14 mouse cellular contexts compared by ENCODE assay signal in the genomic region with DNA sequence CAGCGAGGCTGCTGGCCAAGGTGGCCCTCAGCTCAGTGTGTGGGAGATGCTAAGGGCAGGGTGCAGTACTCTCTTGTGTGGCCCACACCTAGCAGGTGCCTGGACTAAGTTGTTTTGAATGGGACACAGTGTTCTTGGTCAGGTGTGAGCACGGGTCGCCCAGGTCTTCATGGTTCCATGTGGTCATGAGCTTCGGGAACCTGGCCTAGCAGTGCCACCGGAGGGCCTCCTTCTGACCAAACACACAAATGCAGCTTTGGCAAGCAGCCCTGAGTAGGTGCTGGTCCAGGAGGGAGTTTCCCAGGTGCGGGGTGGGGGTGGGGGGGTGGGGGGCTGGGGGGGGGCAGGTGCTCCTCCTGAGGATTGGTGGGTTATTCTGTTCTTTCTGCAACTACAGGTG.
DNase-seq lines count a peak whose midpoint lies in the region; ATAC-seq lines count a peak whose summit lies in the region.
"Had no signal": no experiment of that assay in that cellular context is flagged by ENCODE, and none has a peak within 500 bp of the region (broad histone marks: within the 10 kb centered on the region; RNA-seq: fewer than 3 reads in every experiment).

No protein-coding gene starts in this region.

- 90% methylated on average over 5 of the region's 6 CpGs for WGBS in kidney, embryonic 16.5 days
- 76% methylated on average over 5 of the region's 6 CpGs for WGBS in lung, embryonic 16.5 days
- 91% methylated on average over 6 of the region's 6 CpGs for WGBS in limb, embryonic 13.5 days

- peaks cover 40% of the 10 kb centered on the region for H3K4me1 ChIP-seq in kidney, embryonic 16.5 days (ENCODE audit: insufficient read depth, low read length)
- peaks cover 54% of the 10 kb centered on the region for H3K4me1 ChIP-seq in lung, embryonic 16.5 days (replicated peaks; ENCODE audit: control insufficient read depth, insufficient read depth, low read length)
- peaks cover 61% of the 10 kb centered on the region for H3K4me1 ChIP-seq in limb, embryonic 13.5 days

- H3K4me3 ChIP-seq in kidney, embryonic 16.5 days (ENCODE audit: low read length): no peak overlapping the region
- no peak overlapping the region for H3K4me3 ChIP-seq in lung, embryonic 16.5 days (ENCODE audit: low read length)
- no peak overlapping the region for H3K4me3 ChIP-seq in limb, embryonic 13.5 days
- H3K4me3 ChIP-seq: stomach, embryonic 15.5 days had no signal

- peak; percentile 36 for DNase-seq in kidney, adult 11 months
- no peak for DNase-seq in lung, postnatal 4 days
- no peak for DNase-seq in layer of hippocampus, postnatal 14 days (ENCODE audit: low spot score in 2 of 2)
- DNase-seq in ovary, postnatal 14 days (ENCODE audit: low spot score): no peak
- DNase-seq: gastrocnemius, postnatal 25 days; heart, postnatal 36 days; liver, postnatal 0 days; thymus, postnatal 36 days had no signal

- H3K27me3 ChIP-seq in kidney, embryonic 16.5 days (ENCODE audit: insufficient read depth, low read length): no peaks in the 10 kb centered on the region
- H3K27me3 ChIP-seq in lung, embryonic 16.5 days (ENCODE audit: control insufficient read depth, insufficient read depth, low read depth, low read length): no peaks in the 10 kb centered on the region
- no peaks in the 10 kb centered on the region for H3K27me3 ChIP-seq in limb, embryonic 13.5 days
- H3K27me3 ChIP-seq: stomach, embryonic 15.5 days had no signal

- no peak overlapping the region for H3K27ac ChIP-seq in kidney, embryonic 16.5 days (ENCODE audit: low read length)
- peak overlapping the region; percentile 95 for H3K27ac ChIP-seq in lung, embryonic 16.5 days (ENCODE audit: low read length)
- H3K27ac ChIP-seq in limb, embryonic 13.5 days: peak overlapping the region; percentile 88

- no peaks in the 10 kb centered on the region for H3K9me3 ChIP-seq in kidney, embryonic 16.5 days (ENCODE audit: low read length)
- 0 out of 2 replicates have a peak, but pooled peaks cover 2% of the 10 kb centered on the region for H3K9me3 ChIP-seq in lung, embryonic 16.5 days (ENCODE audit: control insufficient read depth, low read length)
- peaks cover 9% of the 10 kb centered on the region; the same call in 1 of the 2 replicates for H3K9me3 ChIP-seq in limb, embryonic 13.5 days
- H3K9me3 ChIP-seq: stomach, embryonic 15.5 days had no signal

- H3K4me2 ChIP-seq in kidney, embryonic 16.5 days (replicated peaks; ENCODE audit: low read depth, low read length): no peak overlapping the region
- no peak overlapping the region for H3K4me2 ChIP-seq in lung, embryonic 16.5 days (ENCODE audit: low read depth, low read length)
- H3K4me2 ChIP-seq in limb, embryonic 13.5 days (replicated peaks): peak overlapping the region; percentile 52; the same call in 1 of the 2 replicates
- H3K4me2 ChIP-seq: heart, embryonic 11.5 days; midbrain, embryonic 11.5 days; stomach, embryonic 15.5 days had no signal

- ATAC-seq in kidney, embryonic 16.5 days (ENCODE audit: low FRiP score, low TSS enrichment): no peak
- no peak for ATAC-seq in lung, embryonic 16.5 days (ENCODE audit: low read depth)
- ATAC-seq in limb, embryonic 13.5 days (ENCODE audit: low FRiP score, low read depth): peak; percentile 6; the same call in 1 of the 2 replicates
- ATAC-seq: liver, postnatal 0 days had no signal

- no peak overlapping the region for H3K9ac ChIP-seq in kidney, embryonic 16.5 days (replicated peaks; ENCODE audit: low read length)
- H3K9ac ChIP-seq in lung, embryonic 16.5 days (ENCODE audit: low read length): no peak overlapping the region
- no peak overlapping the region for H3K9ac ChIP-seq in limb, embryonic 13.5 days
- H3K9ac ChIP-seq: liver, postnatal 0 days; stomach, embryonic 15.5 days had no signal

- no peaks in the 10 kb centered on the region for H3K36me3 ChIP-seq in kidney, embryonic 16.5 days (ENCODE audit: insufficient read depth, low read length)
- no peaks in the 10 kb centered on the region for H3K36me3 ChIP-seq in lung, embryonic 16.5 days (ENCODE audit: control insufficient read depth, insufficient read depth, low read length)
- H3K36me3 ChIP-seq in limb, embryonic 13.5 days: no peaks in the 10 kb centered on the region
- H3K36me3 ChIP-seq: stomach, embryonic 15.5 days had no signal
